Mouse (Mus musculus) layer of hippocampus, postnatal 14 days (tissue): ENCODE data around the gene Ybx1. TPM values are rescaled to one million over a fixed set of nuclear protein-coding genes. Genes with fewer than 3 reads are reported as not detected.
"Not testable (repeated sequence)": the region's sequence is repeated elsewhere in the genome, so short reads cannot be mapped to it uniquely, and the experiment has no call there.

Experiments used
- DNase-seq, 2 experiments: peaks; one replicate each; pipeline ENCODE4 v3.0.0; 2021 to 2022; ENCODE audit warnings: low spot score in 2 of 2, mixed read lengths in 1 of 2
- long read RNA-seq, 2 experiments: library from polyadenylated mRNA; stranded (forward); transcript quantifications; one replicate each; pipeline ENCODE4 v2.0.0; 2021
- total RNA-seq, 2 experiments: library from RNA; stranded (reverse); gene quantifications; 2 replicates each; pipeline ENCODE4 v1.2.3; 2021

Ybx1 gene
- 100 to 1,000 TPM; 465 to 518 TPM for total RNA-seq
- long read RNA-seq, experiment 1, transcript Ybx1-201 (8 exons, 1,628 nt), result major isoform, 198 of 259 reads
- long read RNA-seq, experiment 1, partial matches to known transcripts, result 7 of 259 reads
- long read RNA-seq, experiment 1, other reads (novel, unspliced or antisense), result 53 of 259 reads
- long read RNA-seq, experiment 2, transcript Ybx1-201 (8 exons, 1,628 nt), result major isoform, 340 of 426 reads
- long read RNA-seq, experiment 2, partial matches to known transcripts, result 8 of 426 reads
- long read RNA-seq, experiment 2, other reads (novel, unspliced or antisense), result 76 of 426 reads

GRCm38 (mm10) chr4:119294415-119295133, at the start of gene Ybx1:
TSS of gene Ybx1 (minus strand) at chr4:119294604.
- DNase-seq, result peak; percentile 100

- DNase-seq, result peak; percentile 39 to 61
These were observed 44.5 kb upstream of the Ybx1 start for GRCm38 (mm10) chr4:119338861-119339361.

GRCm38 (mm10) chr4:119338422-119338821, 44.0 kb upstream of the Ybx1 start:
- peak; percentile 18 to 31 for DNase-seq

- DNase-seq, result no peak
These were observed 39.1 kb upstream of the Ybx1 start for GRCm38 (mm10) chr4:119333487-119333886.

- DNase-seq, result no peak
These were observed 26.6 kb upstream of the Ybx1 start for GRCm38 (mm10) chr4:119320896-119321550.

GRCm38 (mm10) chr4:119320131-119320830, 25.9 kb upstream of the Ybx1 start, which contains the start of gene Ppih:
TSS of gene Ppih (minus strand) at chr4:119320546.
- peak; percentile 93 to 97 for DNase-seq

GRCm38 (mm10) chr4:119313756-119314155, 19.4 kb upstream of the Ybx1 start:
- no peak for DNase-seq

GRCm38 (mm10) chr4:119305418-119305817, 11.0 kb upstream of the Ybx1 start:
- no peak for DNase-seq

- DNase-seq, result no peak
These were observed 8.9 kb upstream of the Ybx1 start for GRCm38 (mm10) chr4:119303291-119303690.

- no peak for DNase-seq
These were observed 7.4 kb upstream of the Ybx1 start for GRCm38 (mm10) chr4:119301777-119302176.

GRCm38 (mm10) chr4:119300761-119301160, 6.4 kb upstream of the Ybx1 start:
- DNase-seq, result no peak

GRCm38 (mm10) chr4:119297361-119297760, 3.0 kb upstream of the Ybx1 start:
- DNase-seq, result no peak

- DNase-seq, result peak in 1 of 2 experiments; percentile 10
These were observed 690 bp upstream of the Ybx1 start for GRCm38 (mm10) chr4:119295134-119295453.

GRCm38 (mm10) chr4:119293574-119294258, 688 bp downstream of the Ybx1 start:
- peak; percentile 15 to 38 for DNase-seq

- peak; percentile 48 to 67 for DNase-seq
These were observed 1.4 kb downstream of the Ybx1 start for GRCm38 (mm10) chr4:119292771-119293573.

GRCm38 (mm10) chr4:119291921-119292320, 2.5 kb downstream of the Ybx1 start:
- no peak for DNase-seq

GRCm38 (mm10) chr4:119285336-119285735, 9.1 kb downstream of the Ybx1 start:
- DNase-seq, result no peak

- no peak for DNase-seq
These were observed 9.5 kb downstream of the Ybx1 start for GRCm38 (mm10) chr4:119284861-119285260.

GRCm38 (mm10) chr4:119278784-119279183, 15.6 kb downstream of the Ybx1 start:
- not testable (repeated sequence) for DNase-seq

GRCm38 (mm10) chr4:119275726-119276125, 18.7 kb downstream of the Ybx1 start:
- DNase-seq, result no peak
